Mouse (Mus musculus) kidney, postnatal 0 days (tissue): Measurements from ENCODE around the gene Rab37. TPM values are rescaled to one million over a fixed set of nuclear protein-coding genes. Genes with fewer than 3 reads are reported as not detected.

Experiments
- ATAC-seq: fragments of 200-750 bp; cut with Nextera tagmentation; replicated peaks from 2 replicates; pipeline ENCODE4 v1.8.0; 2017; ENCODE audit warnings: low read depth, moderate number of reproducible peaks, moderate TSS enrichment, moderate library complexity; ENCODE audit not compliant: low FRiP score
- DNase-seq: peaks from one replicate; pipeline ENCODE4 v3.0.0-alpha.2; 2016; ENCODE audit warnings: low spot score
- H3K27ac ChIP-seq: fragments of 300-500 bp; sonication (generic); 2 replicates; pipeline ENCODE4 v1.5.1; 2014; ENCODE audit warnings: mild to moderate bottlenecking
- H3K27me3 ChIP-seq: fragments of 300-500 bp; sonication (generic); 2 replicates; pipeline ENCODE4 v1.6.1; 2014; ENCODE audit warnings: low read length, mixed read lengths; ENCODE audit not compliant: insufficient read depth
- H3K36me3 ChIP-seq: fragments of 300-500 bp; sonication (generic); 2 replicates; pipeline ENCODE4 v1.6.1; 2014; ENCODE audit warnings: low read length, mixed read lengths; ENCODE audit not compliant: insufficient read depth
- H3K4me1 ChIP-seq: fragments of 300-500 bp; sonication (generic); replicated peaks from 2 replicates; pipeline ENCODE4 v1.6.1; 2014; ENCODE audit warnings: antibody characterized with exemption, low read length, mixed read lengths; ENCODE audit not compliant: insufficient read depth
- H3K4me2 ChIP-seq: fragments of 300-500 bp; sonication (generic); 2 replicates; pipeline ENCODE4 v1.6.1; 2014; ENCODE audit warnings: mild to moderate bottlenecking, low read length, moderate library complexity, mixed read lengths
- H3K4me3 ChIP-seq: fragments of 300-500 bp; sonication (generic); replicated peaks from 2 replicates; pipeline ENCODE4 v1.5.1; 2014; ENCODE audit warnings: low read depth, low read length
- H3K9ac ChIP-seq: fragments of 300-500 bp; sonication (generic); 2 replicates; pipeline ENCODE4 v1.6.1; 2014; ENCODE audit warnings: low read depth, low read length
- H3K9me3 ChIP-seq: fragments of 300-500 bp; sonication (generic); replicated peaks from 2 replicates; pipeline ENCODE4 v1.6.1; 2016; ENCODE audit warnings: low read length, inconsistent platforms, mixed read lengths
- CTCF ChIP-seq: IDR thresholded peaks from 2 replicates; pipeline ENCODE4 v1.5.1; 2016; ENCODE audit warnings: antibody characterized with exemption, low read depth, mild to moderate bottlenecking, moderate library complexity
- WGBS: fragments of 180-500 bp; shearing (Covaris S2); extraction: QIAGEN DNeasy Blood & Tissue Kit; methylation state at CpG from one replicate; pipeline ENCODE4 v1.1.7; 2014; 5-methylcytosine and 5-hydroxymethylcytosine counted together
- polyA plus RNA-seq: library from polyadenylated mRNA; unstranded; fragments of >200 nt; fragmentation: Nextera tagmentation; extraction: Ambion mirVana; gene quantifications from 2 replicates; pipeline ENCODE4 v1.2.1, GENCODE M21; 2015

Rab37 gene
- polyA plus RNA-seq, 1 experiment from 2014 or later: 1.8 TPM

DNA sequence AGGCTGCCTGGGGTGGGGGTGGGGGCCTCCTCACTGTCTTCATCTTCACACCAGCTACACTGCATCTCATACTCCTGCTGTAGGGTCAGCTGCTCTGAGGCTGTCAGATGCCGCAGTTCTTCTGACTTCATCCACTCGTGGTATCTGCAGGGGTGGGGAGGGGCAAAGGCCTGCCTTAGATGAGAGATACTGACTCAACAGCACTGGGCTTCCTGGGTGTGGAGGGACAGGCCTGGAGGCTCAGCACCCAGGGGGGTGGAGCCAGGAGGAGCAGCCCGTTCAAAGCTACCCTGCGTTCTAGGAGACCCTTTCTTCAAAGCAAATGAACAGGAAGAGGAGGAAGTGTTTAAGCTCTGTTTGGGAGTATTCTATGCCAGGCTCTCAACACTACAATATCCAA lies 93.7 kb downstream of the Rab37 start:
- peaks cover 7% of the 10 kb centered on the region; the same call in 1 of the 2 replicates for H3K36me3 ChIP-seq

DNA sequence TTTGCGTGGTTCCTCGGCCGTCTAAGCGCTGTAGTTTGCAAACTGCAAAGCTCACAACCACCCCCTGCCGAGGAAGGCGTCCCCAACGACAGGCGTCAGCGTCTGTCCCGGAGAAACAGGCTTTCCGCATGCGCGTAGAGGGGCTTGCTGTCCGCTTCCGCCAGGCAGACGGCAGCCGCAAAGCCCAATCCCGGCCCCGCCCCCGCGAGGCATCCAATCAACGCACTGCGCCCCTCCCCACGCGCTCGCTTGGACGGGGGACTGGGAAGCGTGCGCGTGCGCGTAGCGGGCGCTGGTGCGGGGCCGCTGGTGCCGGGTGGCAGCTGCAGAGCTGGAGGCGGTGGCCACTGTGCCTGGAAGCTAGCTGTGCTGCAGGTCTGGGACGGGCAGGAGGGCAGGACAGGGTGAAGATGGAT lies 96.0 kb downstream of the Rab37 start, which contains the start of gene Tmem104:
Tmem104 (plus strand) TSS at position 264 of the 416 bp plus-strand sequence.
- TF ChIP-seq CTCF: peak; percentile 36; the same call in 1 of the 2 replicates
- peaks cover 12% of the 10 kb centered on the region for H3K4me1 ChIP-seq
- DNase-seq (peak; percentile 99), ATAC-seq (peak; percentile 89)
- peak within 1 kb of the TSS; percentile 81 for H3K27ac ChIP-seq
- H3K4me3 ChIP-seq: peak within 1 kb of the TSS; percentile 58
- H3K36me3 ChIP-seq: no peaks in the 10 kb centered on the region
- H3K9me3 ChIP-seq: no peaks in the 10 kb centered on the region
- WGBS: under 1% methylated on average over 39 of the region's 39 CpGs
- peak within 1 kb of the TSS; percentile 95 for H3K4me2 ChIP-seq
- peak within 1 kb of the TSS; percentile 78 for H3K9ac ChIP-seq
- H3K27me3 ChIP-seq: no peaks in the 10 kb centered on the region

More for the DNA sequence above, 93.7 kb downstream of the Rab37 start:
- H3K9ac ChIP-seq: no peak overlapping the region
- H3K27ac ChIP-seq: no peak overlapping the region
- 40% methylated on average over 4 of the region's 4 CpGs for WGBS
- no peak for DNase-seq
- no peaks in the 10 kb centered on the region for H3K9me3 ChIP-seq
- TF ChIP-seq CTCF: no peak
- H3K4me1 ChIP-seq: peaks cover 10% of the 10 kb centered on the region
- no peak overlapping the region for H3K4me2 ChIP-seq
- no peak for ATAC-seq
- no peaks in the 10 kb centered on the region for H3K27me3 ChIP-seq
- H3K4me3 ChIP-seq: no peak overlapping the region

DNA sequence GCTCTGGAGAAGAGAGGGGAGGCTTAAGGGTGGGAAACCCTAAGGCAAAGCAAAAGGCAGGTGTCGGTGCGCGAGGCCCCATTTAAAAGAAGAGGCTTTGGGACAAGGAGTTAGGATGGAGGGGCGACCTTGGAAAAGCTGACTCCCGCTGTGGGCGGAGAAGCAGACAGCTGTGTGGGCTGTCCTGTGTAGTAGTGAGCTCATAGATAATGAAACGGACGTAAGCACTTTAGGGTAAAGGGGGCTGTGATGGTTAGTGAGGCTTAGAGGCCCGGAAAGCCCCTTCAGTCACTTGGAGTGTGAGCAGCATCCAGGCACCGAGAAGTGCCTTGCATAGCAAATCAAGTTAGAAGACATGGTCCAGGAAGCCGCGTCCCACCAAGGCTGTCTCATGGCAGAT lies 96.5 kb downstream of the Rab37 start, which contains the start of gene Nat9:
Nat9 (minus strand) TSS at position 167 of the 400 bp plus-strand sequence.
- TF ChIP-seq CTCF: no peak
- Histone ChIP-seq H3K27ac (peak within 1 kb of the TSS; percentile 81), H3K4me1 (peaks cover 13% of the 10 kb centered on the region), H3K4me2 (peak within 1 kb of the TSS; percentile 95), H3K36me3 (no peaks in the 10 kb centered on the region), H3K4me3 (peak within 1 kb of the TSS; percentile 58), H3K9me3 (no peaks in the 10 kb centered on the region), H3K9ac (peak within 1 kb of the TSS; percentile 78), H3K27me3 (no peaks in the 10 kb centered on the region)
- WGBS: 10% methylated on average over 12 of the region's 12 CpGs
- DNase-seq (no peak), ATAC-seq (no peak)

GRCm38 (mm10) chr11:115188539-115189231 lies 97.5 kb downstream of the Rab37 start:
- Histone ChIP-seq H3K27me3 (no peaks in the 10 kb centered on the region), H3K36me3 (no peaks in the 10 kb centered on the region), H3K4me3 (no peak overlapping the region), H3K27ac (no peak overlapping the region), H3K4me1 (peaks cover 13% of the 10 kb centered on the region), H3K9me3 (no peaks in the 10 kb centered on the region), H3K9ac (no peak overlapping the region), H3K4me2 (no peak overlapping the region)
- WGBS: 87% methylated on average over 13 of the region's 13 CpGs
- DNase-seq (no peak), ATAC-seq (no peak)
- TF ChIP-seq CTCF: no peak

- H3K36me3 ChIP-seq: no peaks in the 10 kb centered on the region
- H3K9ac ChIP-seq: no peak overlapping the region
- H3K9me3 ChIP-seq: no peaks in the 10 kb centered on the region
- no peak overlapping the region for H3K4me3 ChIP-seq
- H3K4me2 ChIP-seq: no peak overlapping the region
- ATAC-seq (no peak), DNase-seq (no peak)
- H3K4me1 ChIP-seq: peaks cover 13% of the 10 kb centered on the region
- 92% methylated on average over 6 of the region's 6 CpGs for WGBS
- no peak overlapping the region for H3K27ac ChIP-seq
- no peak for TF ChIP-seq CTCF
- no peaks in the 10 kb centered on the region for H3K27me3 ChIP-seq
These were observed 98.1 kb downstream of the Rab37 start for GRCm38 (mm10) chr11:115189304-115189703.

- peak; percentile 55 for DNase-seq
- WGBS: 52% methylated on average over 9 of the region's 9 CpGs
- Histone ChIP-seq H3K9ac (no peak overlapping the region), H3K36me3 (0 out of 2 replicates have a peak, but pooled peaks cover under 1% of the 10 kb centered on the region), H3K27me3 (no peaks in the 10 kb centered on the region), H3K4me2 (no peak overlapping the region), H3K4me3 (no peak overlapping the region), H3K9me3 (no peaks in the 10 kb centered on the region), H3K27ac (peak overlapping the region; percentile 8; the same call in 1 of the 2 replicates), H3K4me1 (peaks cover 7% of the 10 kb centered on the region; the same call in 1 of the 2 replicates)
- no peak for TF ChIP-seq CTCF
- ATAC-seq: no peak
These were observed 100.9 kb downstream of the Rab37 start for GRCm38 (mm10) chr11:115192180-115192579.
